Mouse (Mus musculus) testis, postnatal 14 days (tissue): ENCODE results near the gene Cdk14.

Experiments used
- DNase-seq: peaks from one replicate; pipeline ENCODE4 v3.0.0; 2021; ENCODE audit warnings: low spot score

Cdk14 gene

DNA sequence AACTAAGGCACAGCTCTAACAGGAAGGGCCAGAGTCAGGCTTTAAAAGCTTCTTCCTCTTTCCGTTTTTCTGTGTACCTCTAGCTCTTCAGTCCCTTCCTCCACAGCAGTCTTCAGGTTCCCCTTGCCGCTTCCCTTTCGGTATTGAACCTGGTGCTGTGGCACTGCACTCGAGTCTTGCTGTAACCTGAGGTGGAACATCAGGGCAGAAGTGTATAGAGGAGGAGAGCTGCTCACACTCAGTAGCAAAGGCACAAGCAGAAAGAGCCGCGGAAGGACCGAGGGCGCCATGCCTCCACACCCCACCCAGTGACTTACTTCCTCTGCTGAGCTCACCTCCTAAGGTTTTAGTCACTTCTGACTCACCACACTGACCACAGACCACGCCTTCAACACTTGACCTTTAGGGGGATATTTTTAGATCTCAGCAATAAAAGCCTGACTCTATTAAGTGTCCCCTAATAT is at the start of gene Cdk14:
TSS of gene Cdk14 (minus strand) at position 321 of the 464 bp plus-strand sequence.
- DNase-seq = no peak

GRCm38 (mm10) chr5:5465256-5465655 is 45.1 kb upstream of the Cdk14 start:
- no peak for DNase-seq

GRCm38 (mm10) chr5:5431746-5432438 is 11.8 kb upstream of the Cdk14 start:
- DNase-seq = no peak

DNA sequence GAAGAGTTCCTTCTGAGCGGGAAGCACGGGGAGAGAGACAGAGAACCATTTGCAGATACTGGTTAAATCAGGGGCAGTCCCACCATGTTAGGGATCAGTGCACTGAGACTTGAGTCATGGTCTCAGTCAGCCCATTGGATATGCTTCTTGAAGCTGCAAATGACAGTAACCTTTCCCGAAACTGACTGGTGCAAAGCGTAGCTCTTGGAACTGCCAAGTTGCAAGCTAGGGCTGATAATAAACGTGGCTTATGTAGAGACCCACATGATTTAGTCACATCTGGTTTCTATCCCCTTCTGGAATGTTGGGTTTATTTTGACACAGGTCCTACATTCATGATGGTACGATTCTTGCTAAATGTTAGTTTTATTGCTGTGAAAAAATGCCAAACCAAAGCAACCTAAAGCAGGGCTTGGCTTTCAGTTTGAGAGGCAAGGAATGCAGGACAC is 3.6 kb upstream of the Cdk14 start:
- no peak for DNase-seq

DNA sequence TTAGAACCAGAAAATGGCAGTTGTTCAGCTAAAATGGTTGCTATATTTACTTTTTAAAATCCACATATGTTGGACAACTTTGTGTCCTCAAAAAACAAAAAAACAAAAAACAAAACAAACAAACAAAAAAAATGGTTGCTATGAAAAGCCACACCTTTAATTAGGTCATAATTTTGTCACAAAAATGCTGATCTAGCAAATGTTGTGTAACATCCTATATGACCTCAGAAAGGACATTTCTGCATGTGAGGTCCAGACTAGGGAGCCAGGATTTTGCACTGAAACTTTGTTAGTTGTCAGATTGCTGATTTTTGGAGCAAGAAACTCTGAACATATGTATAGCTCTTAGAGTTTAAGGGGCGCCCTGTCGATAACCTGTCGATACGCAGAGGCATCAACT is 3.0 kb upstream of the Cdk14 start:
- DNase-seq = no peak

GRCm38 (mm10) chr5:5421439-5421838 is 1.3 kb upstream of the Cdk14 start:
- DNase-seq = no peak

DNA sequence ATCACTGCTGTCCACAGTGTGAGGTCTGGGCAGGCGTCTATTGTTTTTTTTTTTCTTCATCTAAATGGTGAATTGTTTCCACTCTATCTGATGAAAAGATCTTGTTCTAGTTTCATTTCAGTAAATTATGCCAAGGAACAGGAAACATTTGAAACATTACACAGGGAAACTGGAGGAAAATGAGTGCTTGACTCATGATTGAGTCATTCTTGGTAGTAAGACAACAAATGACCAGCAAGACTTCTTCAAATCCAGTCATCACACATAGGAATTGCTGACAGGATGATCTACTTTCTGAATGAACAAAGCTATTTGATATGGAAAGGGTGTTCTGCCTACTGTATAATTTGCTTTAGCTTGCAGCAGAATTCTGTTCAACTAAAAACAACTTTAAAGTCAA is 859 bp downstream of the Cdk14 start:
- DNase-seq = no peak

- no peak for DNase-seq
Observed at GRCm38 (mm10) chr5:5414835-5415234, 5.3 kb downstream of the Cdk14 start.

DNA sequence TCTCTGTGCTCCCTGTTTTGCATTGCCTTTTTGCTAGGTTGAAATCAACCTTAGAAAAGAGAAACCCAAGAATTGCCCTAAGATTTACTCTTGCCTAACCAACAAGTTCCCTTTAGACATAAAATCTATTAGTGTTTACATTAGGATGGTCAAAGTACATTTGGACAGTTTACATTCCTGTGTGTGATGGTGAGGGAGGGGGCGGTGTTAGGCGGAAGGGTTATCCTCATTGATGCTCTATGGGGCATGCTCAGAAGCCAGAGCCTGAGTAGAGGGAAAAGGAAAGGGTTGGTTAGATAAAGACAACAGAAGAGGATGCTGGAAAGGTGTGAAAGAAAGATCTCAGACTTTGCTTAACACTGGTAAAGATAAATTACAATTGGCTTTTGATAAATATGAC is 8.2 kb downstream of the Cdk14 start:
- no peak for DNase-seq

GRCm38 (mm10) chr5:5401986-5402385 is 18.1 kb downstream of the Cdk14 start:
- no peak for DNase-seq

DNA sequence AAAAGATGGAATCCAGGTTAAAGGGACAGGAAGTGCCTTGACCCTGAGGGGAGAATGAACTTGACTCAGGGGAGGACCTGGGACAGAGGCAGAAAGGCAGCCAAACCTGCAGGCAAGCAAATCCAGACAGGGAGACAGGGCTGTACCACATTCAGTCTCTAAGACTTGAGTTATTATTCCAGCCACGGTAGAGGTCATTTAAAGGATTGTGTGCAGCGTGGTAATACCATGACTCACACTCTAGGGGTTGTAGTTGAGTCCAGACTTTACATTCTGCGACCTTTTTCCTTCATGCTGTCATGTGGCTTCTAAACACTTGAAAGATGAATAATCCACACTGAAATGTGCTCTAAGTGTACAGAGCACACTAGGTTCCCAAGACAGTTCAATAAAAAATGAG is 27.3 kb downstream of the Cdk14 start:
- no peak for DNase-seq

GRCm38 (mm10) chr5:5380731-5381718 is 39.1 kb downstream of the Cdk14 start:
- DNase-seq = no peak

DNA sequence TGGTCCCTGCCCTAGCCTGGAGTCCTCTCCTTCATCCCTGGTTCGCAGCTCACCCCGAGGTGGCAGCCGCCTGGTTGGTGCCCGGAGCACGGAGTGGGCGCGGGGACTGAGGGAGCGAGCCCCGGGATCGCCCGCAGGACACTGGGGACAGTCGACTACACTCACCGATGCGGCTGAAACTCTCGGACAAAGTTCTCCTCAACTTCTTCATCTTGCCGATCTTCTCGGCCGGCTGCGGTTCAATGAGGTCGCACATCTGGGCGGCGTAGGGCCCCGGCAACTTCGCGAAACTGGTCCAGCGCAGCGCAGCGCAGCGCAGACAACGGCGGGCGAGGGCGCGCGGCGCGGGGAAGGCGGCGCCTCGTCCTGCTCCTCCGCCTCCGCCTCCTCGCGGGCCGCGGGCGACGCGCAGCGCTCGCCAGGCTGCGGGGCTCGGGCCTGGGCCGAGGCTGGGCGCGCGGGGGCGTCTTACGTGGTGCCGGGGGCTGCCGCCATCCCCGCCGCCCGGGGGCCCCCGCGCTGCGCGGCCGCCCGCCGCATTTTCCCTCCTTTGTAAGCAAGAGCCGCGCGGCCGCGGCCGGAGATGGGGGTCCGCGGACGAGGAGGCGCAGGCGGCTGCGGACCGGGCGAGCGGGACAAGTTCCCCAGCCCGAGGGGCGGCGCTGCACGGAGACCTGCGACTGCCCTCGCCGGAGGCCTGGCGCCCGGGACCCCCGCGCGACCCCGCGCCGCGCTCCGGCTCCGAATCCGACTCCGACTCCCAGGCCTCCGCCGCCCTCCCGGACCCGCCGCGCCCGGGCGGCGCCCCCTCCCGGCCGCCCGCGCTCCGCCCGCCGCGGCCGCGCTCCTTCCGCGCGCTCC is 40.0 kb downstream of the Cdk14 start:
- DNase-seq = peak; percentile 57

- no peak for DNase-seq
Observed at GRCm38 (mm10) chr5:5379501-5379869, 40.6 kb downstream of the Cdk14 start.

GRCm38 (mm10) chr5:5374393-5374792 is 45.7 kb downstream of the Cdk14 start:
- no peak for DNase-seq

DNA sequence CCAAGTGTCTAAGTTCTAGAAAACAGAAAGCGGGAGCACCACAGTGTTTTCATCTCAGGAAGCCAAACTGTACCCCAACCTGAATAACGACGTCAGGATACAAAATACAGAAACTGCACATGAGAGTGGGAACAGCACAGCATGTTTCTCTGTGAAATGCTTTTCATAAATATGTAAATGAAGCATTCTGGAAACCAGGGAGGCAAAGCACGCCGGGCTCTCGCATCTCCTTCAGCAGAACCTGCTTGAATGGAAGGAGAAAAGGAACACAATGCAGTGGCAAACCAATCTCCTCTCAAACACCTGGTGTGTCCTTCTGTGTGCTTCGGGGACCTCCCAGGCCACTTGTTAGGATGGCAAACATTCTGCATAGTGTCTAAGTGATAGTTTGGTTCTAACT is 46.6 kb downstream of the Cdk14 start:
- no peak for DNase-seq

GRCm38 (mm10) chr5:5372936-5373335 is 47.2 kb downstream of the Cdk14 start:
- peak; percentile 25 for DNase-seq

GRCm38 (mm10) chr5:5372354-5372753 is 47.8 kb downstream of the Cdk14 start:
- no peak for DNase-seq

GRCm38 (mm10) chr5:5370322-5371082 is 49.6 kb downstream of the Cdk14 start:
- no peak for DNase-seq

DNA sequence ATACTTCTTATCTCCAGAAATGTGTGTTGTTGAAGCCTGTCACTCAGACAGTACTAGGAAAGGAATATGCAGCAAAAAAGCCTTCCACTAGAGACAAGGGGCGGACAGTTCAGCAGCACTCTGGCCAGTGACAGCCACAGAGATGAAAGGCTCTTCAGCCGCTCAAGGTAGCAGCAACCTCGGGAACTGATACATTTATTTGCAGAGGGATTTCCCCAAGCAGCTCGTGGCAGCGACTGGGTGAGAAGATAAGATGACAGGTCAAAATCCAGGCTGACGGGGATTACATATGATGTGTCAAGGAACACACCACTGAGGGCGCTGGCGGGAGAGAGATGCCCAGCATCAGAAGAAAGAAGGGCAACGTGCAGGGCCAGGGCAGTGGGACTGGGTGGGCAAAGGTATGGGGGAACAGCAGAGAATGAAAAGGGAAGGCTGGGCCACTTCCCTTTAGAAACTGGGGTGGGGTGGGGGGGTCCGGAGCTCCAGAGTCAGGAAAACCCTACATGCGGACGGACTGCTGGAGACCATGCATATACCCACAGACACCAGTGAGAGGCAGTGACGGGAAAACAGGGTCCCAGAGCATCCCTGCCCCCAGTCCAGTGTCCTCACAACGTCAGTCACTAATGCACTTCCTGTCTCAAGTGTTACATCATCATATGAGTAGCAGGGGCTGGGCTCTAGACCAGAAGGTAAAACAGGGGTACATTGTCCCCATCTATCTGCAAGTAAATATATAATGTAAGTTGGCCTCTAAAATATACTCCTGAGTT is 51.5 kb downstream of the Cdk14 start:
- DNase-seq = no peak

DNA sequence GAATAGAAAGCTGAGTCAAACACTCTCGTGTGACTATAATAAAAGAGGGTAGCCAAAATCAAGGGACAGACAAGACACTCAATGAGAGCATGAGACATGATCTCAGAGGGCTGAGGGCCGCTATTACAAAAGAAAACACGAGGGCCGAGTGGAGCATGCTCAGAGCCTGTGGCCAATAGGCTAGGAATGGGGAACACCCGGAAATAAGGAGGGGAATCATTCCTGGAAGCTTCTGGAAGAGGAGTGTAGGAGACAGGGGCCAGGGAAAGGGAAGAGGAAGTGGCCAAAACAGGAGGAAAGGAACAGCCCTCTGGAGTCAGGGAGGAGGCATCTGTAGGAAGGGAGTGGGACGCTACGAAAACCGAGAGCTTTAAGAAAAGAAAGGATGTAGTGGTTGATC is 52.6 kb downstream of the Cdk14 start:
- DNase-seq = no peak
